Mouse (Mus musculus) testis, adult 2 months (tissue): ENCODE data around the gene Serpina10.

Source experiments
- CTCF ChIP-seq: fragments of 200-500 bp; IDR thresholded peaks from 2 replicates; pipeline ENCODE4 v1.5.1; 2012; ENCODE audit warnings: low read depth, mild to moderate bottlenecking, inconsistent platforms, low read length, moderate library complexity; ENCODE audit not compliant: control insufficient read depth, insufficient read depth, insufficient replicate concordance
- POLR2A ChIP-seq: fragments of 200-500 bp; IDR thresholded peaks from 2 replicates; pipeline ENCODE4 v1.6.1; 2012; ENCODE audit warnings: low read depth, mild to moderate bottlenecking, inconsistent platforms, low read length, moderate library complexity; ENCODE audit not compliant: control insufficient read depth

DNA sequence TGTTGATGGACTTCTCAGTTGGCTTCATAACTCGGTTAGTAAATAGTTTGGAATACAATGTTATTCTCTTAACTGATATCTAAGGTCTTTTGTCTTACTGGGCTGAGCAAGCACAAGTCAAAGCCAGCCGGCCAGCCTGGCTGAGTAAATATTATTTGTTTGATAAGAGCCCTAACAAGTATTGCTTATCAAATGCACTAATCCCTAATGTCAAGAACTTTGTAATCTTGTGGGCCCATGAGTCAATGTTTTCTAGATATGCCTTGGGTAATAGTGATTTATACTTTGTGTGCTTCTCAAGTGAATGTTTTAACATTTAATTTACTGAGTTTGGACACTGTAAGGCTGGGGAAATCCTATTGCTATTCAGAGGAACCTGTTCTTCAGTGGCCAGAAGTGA lies 32.8 kb downstream of the Serpina10 start:
- TF ChIP-seq CTCF (no peak), POLR2A (no peak)
